Mouse (Mus musculus) kidney, adult 2 months (tissue): ENCODE data around the gene Galntl6. TPM values are rescaled to one million over a fixed set of nuclear protein-coding genes. Genes with fewer than 3 reads are reported as not detected.
"Not testable (repeated sequence)": the region's sequence is repeated elsewhere in the genome, so short reads cannot be mapped to it uniquely, and the experiment has no call there.

Source experiments
- DNase-seq: peaks from one replicate; pipeline ENCODE4 v3.0.0; 2021
- H3K27ac ChIP-seq: fragments of 200-500 bp; 2 replicates; pipeline ENCODE4 v1.5.1; 2012; ENCODE audit warnings: low read depth, low read length, control low read depth, inconsistent platforms; ENCODE audit not compliant: insufficient read depth
- H3K27me3 ChIP-seq: fragments of 200-500 bp; replicated peaks from 2 replicates; pipeline ENCODE4 v1.6.1; 2012; ENCODE audit warnings: mild to moderate bottlenecking, moderate library complexity, low read length, inconsistent platforms; ENCODE audit not compliant: control insufficient read depth, insufficient read depth
- H3K36me3 ChIP-seq: fragments of 200-500 bp; 2 replicates; pipeline ENCODE4 v1.6.1; 2012; ENCODE audit warnings: mild to moderate bottlenecking, moderate library complexity, low read length, inconsistent platforms; ENCODE audit not compliant: control insufficient read depth, insufficient read depth
- H3K4me1 ChIP-seq: fragments of 200-500 bp; 2 replicates; pipeline ENCODE4 v1.6.1; 2011; ENCODE audit warnings: low read length; ENCODE audit not compliant: control insufficient read depth, insufficient read depth
- H3K4me3 ChIP-seq: fragments of 200-500 bp; 2 replicates; pipeline ENCODE4 v1.5.1; 2011; ENCODE audit warnings: mild to moderate bottlenecking, low read depth, low read length, control low read depth; ENCODE audit not compliant: insufficient read depth
- CTCF ChIP-seq: fragments of 200-500 bp; conservative IDR thresholded peaks from 2 replicates; pipeline ENCODE4 v1.5.1; 2011; ENCODE audit warnings: low read depth, mild to moderate bottlenecking, control low read depth, low read length, moderate library complexity, mixed read lengths; ENCODE audit not compliant: insufficient read depth, insufficient read length
- POLR2A ChIP-seq: fragments of 200-500 bp; IDR thresholded peaks from one replicate; pipeline ENCODE4 v1.6.1; 2011; ENCODE audit warnings: low read depth, low read length, control low read depth
- WGBS: fragments of 180-500 bp; shearing (Covaris S2); methylation state at CpG from one replicate; pipeline ENCODE4 v1.1.7; 2018; 5-methylcytosine and 5-hydroxymethylcytosine counted together
- polyA plus RNA-seq: library from polyadenylated mRNA; depleted of rRNA; stranded (reverse); fragments of >200 nt; gene quantifications from 2 replicates; pipeline ENCODE4 v1.2.3, GENCODE M21; 2012

Gene Galntl6
- polyA plus RNA-seq, 1 experiment = not detected

- Histone ChIP-seq H3K4me3 (no peak overlapping the region), H3K4me1 (no peaks in the 10 kb centered on the region), H3K27ac (no peak overlapping the region), H3K36me3 (no peaks in the 10 kb centered on the region), H3K27me3 (no peaks in the 10 kb centered on the region)
- TF ChIP-seq POLR2A (no peak), CTCF (no peak)
- no peak for DNase-seq
These were observed 390.5 kb downstream of the Galntl6 start for GRCm38 (mm10) chr8:58521932-58522331.

GRCm38 (mm10) chr8:58510516-58510915 is 401.9 kb downstream of the Galntl6 start:
- H3K27ac ChIP-seq = no peak overlapping the region
- no peaks in the 10 kb centered on the region for H3K27me3 ChIP-seq
- H3K36me3 ChIP-seq = no peaks in the 10 kb centered on the region
- no peak for TF ChIP-seq CTCF
- no peak for TF ChIP-seq POLR2A
- no peak for DNase-seq
- no peaks in the 10 kb centered on the region for H3K4me1 ChIP-seq
- H3K4me3 ChIP-seq = no peak overlapping the region

DNA sequence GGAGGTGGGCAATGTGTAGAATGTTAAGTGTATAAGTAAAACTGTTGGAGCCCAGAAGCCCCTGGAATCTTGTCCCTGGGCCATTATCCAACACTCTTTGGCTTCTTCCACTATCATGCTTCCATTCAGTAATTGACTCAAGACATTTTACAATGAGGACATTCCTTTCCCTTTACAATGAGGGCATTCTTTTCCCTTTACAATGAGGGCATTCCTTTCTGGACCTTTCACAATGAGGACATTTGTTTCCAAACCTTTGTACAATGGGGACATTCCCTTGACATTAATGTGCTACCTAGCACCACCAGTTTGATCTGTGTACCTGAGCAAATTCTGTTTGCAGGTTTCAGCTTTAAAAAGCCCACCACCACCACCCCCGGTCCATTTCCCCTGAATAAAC is 403.4 kb downstream of the Galntl6 start:
- no peak for DNase-seq
- H3K4me3 ChIP-seq = no peak overlapping the region
- H3K27me3 ChIP-seq = no peaks in the 10 kb centered on the region
- no peak overlapping the region for H3K27ac ChIP-seq
- TF ChIP-seq POLR2A (no peak), CTCF (no peak)
- H3K36me3 ChIP-seq = no peaks in the 10 kb centered on the region
- 64% methylated on average over 1 of the region's 1 CpGs for WGBS
- H3K4me1 ChIP-seq = no peaks in the 10 kb centered on the region

- Histone ChIP-seq H3K27ac (no peak overlapping the region), H3K4me1 (no peaks in the 10 kb centered on the region), H3K27me3 (no peaks in the 10 kb centered on the region), H3K36me3 (no peaks in the 10 kb centered on the region), H3K4me3 (no peak overlapping the region)
- no peak for DNase-seq
- TF ChIP-seq POLR2A (no peak), CTCF (no peak)
- 76% methylated on average over 4 of the region's 4 CpGs for WGBS
These were observed 425.3 kb downstream of the Galntl6 start for GRCm38 (mm10) chr8:58487099-58487498.

DNA sequence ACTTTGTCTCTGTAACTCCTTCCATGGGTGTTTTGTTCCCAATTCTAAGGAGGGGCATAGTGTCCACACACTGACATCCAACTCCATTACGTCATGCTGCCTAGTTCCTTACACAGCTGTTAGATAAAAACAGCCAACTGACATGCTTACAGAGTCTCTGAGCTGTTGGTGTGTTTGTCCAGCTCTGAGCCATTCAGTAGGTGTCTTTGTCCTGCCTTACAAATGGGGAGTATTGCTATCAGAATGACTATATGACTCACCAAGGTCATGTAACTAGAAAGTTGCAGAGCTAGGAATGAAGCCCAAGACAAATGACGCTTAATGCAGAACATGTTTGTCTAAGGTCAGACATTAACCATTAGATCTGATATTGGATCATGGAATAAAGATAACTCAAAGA is 449.1 kb downstream of the Galntl6 start:
- H3K4me1 ChIP-seq, H3K36me3 ChIP-seq, H3K4me3 ChIP-seq, H3K27ac ChIP-seq, DNase-seq, H3K27me3 ChIP-seq: not testable (repeated sequence)
- 80% methylated on average over 2 of the region's 2 CpGs for WGBS

DNA sequence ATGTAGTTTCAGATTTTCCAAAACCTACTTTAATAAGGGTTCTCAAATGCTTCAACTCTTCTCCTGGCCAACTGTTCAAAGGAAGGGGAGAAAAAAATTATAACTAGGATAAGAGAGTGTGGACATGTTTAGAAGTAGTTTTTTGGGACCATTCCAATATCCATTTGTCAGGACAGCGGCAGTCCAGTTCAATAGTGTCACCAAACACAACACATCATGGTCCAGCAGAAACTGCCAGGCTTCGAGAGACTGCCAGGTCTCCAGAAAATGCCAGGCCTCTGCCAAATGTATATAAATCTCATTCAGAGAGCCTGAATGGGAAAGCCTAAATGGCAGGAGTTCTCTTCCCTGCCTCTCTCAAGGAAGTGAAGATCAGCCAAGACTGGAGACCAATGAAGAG is 469.7 kb downstream of the Galntl6 start:
- WGBS = 60% methylated on average over 2 of the region's 2 CpGs
- Histone ChIP-seq H3K4me3 (no peak overlapping the region), H3K36me3 (no peaks in the 10 kb centered on the region), H3K27me3 (no peaks in the 10 kb centered on the region), H3K4me1 (no peaks in the 10 kb centered on the region), H3K27ac (no peak overlapping the region)
- no peak for DNase-seq
- TF ChIP-seq POLR2A (no peak), CTCF (no peak)

DNA sequence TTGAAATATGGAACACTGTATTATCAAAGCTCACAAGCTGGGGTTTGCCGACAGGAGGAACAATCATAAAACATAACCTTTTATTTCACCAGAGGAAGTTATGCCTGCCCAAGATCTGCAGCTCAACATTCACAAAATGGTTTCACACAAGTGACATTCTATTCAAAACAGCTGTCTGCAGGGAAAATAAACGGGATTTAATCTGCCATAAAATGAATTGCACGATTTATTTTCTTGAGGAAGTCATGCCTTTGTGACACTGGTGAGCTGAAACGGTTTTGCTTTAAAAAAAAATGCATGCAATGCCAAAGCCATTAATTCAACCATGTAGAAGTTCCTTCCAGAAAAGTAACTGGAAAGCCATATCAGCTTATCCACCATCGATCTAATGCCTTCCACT is 494.0 kb downstream of the Galntl6 start:
- WGBS = 34% methylated on average over 5 of the region's 5 CpGs

DNA sequence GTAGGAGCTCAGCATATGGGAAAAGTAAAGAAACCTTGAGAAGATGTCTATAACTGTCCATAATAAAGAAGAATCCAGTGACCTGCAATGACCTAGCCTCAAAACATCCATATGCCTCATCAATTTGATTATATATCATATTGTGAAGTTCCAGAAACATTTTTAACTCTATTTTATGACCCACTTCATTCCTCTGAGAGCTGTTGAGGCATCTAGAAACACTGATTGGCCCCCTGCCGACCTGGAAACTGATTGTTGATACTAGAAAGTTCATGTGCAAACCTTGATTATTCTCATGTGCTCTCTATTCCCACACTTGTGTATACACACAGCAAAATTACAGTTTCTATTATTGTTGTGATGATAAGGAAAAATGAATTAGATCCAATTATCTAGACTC is 494.9 kb downstream of the Galntl6 start:
- 59% methylated on average over 1 of the region's 1 CpGs for WGBS
- H3K4me3 ChIP-seq = no peak overlapping the region
- TF ChIP-seq CTCF (no peak), POLR2A (no peak)

More for the DNA sequence above, 494.0 kb downstream of the Galntl6 start:
- no peak for TF ChIP-seq POLR2A
- no peak for TF ChIP-seq CTCF
- no peak for DNase-seq
- no peaks in the 10 kb centered on the region for H3K36me3 ChIP-seq
- no peaks in the 10 kb centered on the region for H3K27me3 ChIP-seq
- H3K27ac ChIP-seq = no peak overlapping the region
- H3K4me3 ChIP-seq = no peak overlapping the region
- H3K4me1 ChIP-seq = no peaks in the 10 kb centered on the region

More for the DNA sequence above, 494.9 kb downstream of the Galntl6 start:
- no peaks in the 10 kb centered on the region for H3K36me3 ChIP-seq
- no peak for DNase-seq
- H3K4me1 ChIP-seq = no peaks in the 10 kb centered on the region
- H3K27ac ChIP-seq = no peak overlapping the region
- no peaks in the 10 kb centered on the region for H3K27me3 ChIP-seq
